Comparison of ENCODE assay signal across 15 mouse cellular contexts in the genomic region with DNA sequence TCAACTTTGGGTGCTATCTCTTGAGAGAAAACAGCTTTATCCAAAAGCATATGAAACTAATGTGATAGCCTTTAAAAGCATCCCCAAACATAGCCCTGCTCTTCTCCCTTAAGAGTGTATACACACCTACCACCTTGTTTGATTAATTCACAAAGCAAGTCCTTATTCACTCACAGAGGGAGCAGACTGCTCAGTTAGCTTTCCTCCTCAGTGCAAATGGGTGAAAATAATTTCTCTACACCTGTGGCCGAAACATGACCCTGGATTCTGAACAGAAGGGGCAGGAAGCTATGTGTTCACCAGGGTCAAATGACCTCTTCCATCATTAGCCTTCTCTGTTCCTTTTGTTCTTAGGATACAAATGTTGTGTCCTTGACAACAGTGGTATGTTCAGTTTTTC.
"Had no signal": no experiment of that assay in that cellular context is flagged by ENCODE, and none has a peak within 500 bp of the region (broad histone marks: within the 10 kb centered on the region; RNA-seq: fewer than 3 reads in every experiment).

No protein-coding gene starts in this region.

- DNase-seq: kidney, postnatal 10 days; kidney, postnatal 4 days; lung, adult 2 months; lung, postnatal 36 days; midbrain, embryonic 14.5 days; retina, postnatal 1 day; right cerebral cortex, postnatal 4 days; spleen, adult 18-20 months had no signal

- H3K9ac ChIP-seq: limb, embryonic 13.5 days; liver, embryonic 15.5 days; neural tube, embryonic 12.5 days; stomach, embryonic 15.5 days had no signal

- H3K36me3 ChIP-seq: limb, embryonic 13.5 days; liver, embryonic 15.5 days; neural tube, embryonic 12.5 days; stomach, embryonic 15.5 days had no signal

- H3K4me2 ChIP-seq: limb, embryonic 13.5 days; liver, embryonic 11.5 days; liver, embryonic 15.5 days; neural tube, embryonic 12.5 days; stomach, embryonic 15.5 days had no signal

- H3K27ac ChIP-seq: layer of hippocampus, adult 2 months; liver, embryonic 15.5 days; neural tube, embryonic 12.5 days had no signal

- H3K27me3 ChIP-seq: limb, embryonic 13.5 days; liver, embryonic 15.5 days; neural tube, embryonic 12.5 days; stomach, embryonic 15.5 days had no signal

- H3K9me3 ChIP-seq: limb, embryonic 13.5 days; liver, embryonic 15.5 days; neural tube, embryonic 12.5 days; stomach, embryonic 15.5 days had no signal

- H3K4me1 ChIP-seq: liver, embryonic 15.5 days; neural tube, embryonic 12.5 days; stomach, embryonic 15.5 days had no signal

- ATAC-seq: lung, postnatal 0 days had no signal

- H3K4me3 ChIP-seq: layer of hippocampus, adult 2 months; limb, embryonic 13.5 days; liver, embryonic 15.5 days; neural tube, embryonic 12.5 days; stomach, embryonic 15.5 days had no signal
